Mouse (Mus musculus) T-helper 1 cell (primary cell): ENCODE results near the gene Slc25a30.
"Not testable (repeated sequence)": the region's sequence is repeated elsewhere in the genome, so short reads cannot be mapped to it uniquely, and the experiment has no call there.

Experiments used
- in situ Hi-C: fragments of 300-600 bp; cut with MboI, MseI; formaldehyde crosslinking; loops from one replicate; pipeline ENCODE4 v1.15.1; 2025; ENCODE audit warnings: high pct_unique_total_duplicates

The Slc25a30 gene

GRCm38 (mm10) chr14:75794324-75794723, 7.5 kb upstream of the Slc25a30 start:
- in situ Hi-C loops, result loop anchor here (5.0 kb wide), 1 partner anchor 33 kb away; no protein-coding TSS in a partner anchor

- in situ Hi-C loops, result loop anchor here (5.0 kb wide), 1 partner anchor 34 kb away; no protein-coding TSS in a partner anchor
These were observed 6.3 kb upstream of the Slc25a30 start for GRCm38 (mm10) chr14:75793110-75793509.

DNA sequence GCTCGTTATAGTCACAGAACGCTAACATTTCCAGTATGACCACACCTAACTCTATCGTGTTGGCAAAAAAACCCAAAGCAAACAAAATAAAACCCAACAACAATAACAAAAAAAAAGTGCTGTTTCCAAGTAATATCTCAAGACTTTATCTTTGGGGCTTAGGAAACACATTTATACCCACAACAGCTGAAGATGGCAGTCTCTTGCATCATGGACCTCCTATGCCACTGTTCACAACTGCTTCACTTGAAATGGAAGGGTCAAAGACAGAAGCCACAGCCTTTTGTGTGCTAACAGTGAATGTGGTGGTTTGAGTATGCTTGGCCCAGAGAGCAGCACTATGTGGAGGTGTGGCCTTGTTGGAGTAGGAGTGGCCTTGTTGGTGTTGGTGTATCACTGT, 4.5 kb upstream of the Slc25a30 start:
- in situ Hi-C loops, result loop anchor here (5.0 kb wide), 1 partner anchor 36 kb away; no protein-coding TSS in a partner anchor

DNA sequence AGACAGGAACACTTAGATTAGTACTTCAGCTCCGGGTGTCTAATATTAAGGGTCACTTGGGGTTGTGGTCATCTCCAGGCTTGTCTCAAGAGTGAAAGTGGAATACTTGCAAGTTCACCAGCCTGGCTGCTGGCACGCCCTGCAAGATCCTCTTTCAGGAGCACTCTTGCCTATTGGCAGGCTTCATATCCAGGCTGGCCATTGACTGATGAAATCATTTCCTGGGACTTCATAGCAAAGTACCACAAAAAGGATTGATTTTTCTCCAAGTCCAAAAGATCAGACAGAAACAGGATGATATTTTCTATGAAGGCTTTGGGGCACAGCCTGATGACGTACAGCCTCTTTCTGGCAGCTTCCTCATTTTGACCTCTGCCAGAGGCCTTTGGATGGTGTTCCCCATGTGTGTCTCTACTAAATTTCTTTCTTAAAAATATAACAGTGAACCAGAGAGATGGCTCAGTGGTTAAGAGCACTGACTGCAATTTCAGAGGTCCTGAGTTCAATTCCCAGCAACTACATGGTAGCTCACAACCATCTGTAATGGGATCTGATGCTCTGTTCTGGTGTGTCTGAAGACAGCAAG, 3.7 kb upstream of the Slc25a30 start:
- in situ Hi-C loops, result loop anchor here (5.0 kb wide), 1 partner anchor 37 kb away; no protein-coding TSS in a partner anchor

DNA sequence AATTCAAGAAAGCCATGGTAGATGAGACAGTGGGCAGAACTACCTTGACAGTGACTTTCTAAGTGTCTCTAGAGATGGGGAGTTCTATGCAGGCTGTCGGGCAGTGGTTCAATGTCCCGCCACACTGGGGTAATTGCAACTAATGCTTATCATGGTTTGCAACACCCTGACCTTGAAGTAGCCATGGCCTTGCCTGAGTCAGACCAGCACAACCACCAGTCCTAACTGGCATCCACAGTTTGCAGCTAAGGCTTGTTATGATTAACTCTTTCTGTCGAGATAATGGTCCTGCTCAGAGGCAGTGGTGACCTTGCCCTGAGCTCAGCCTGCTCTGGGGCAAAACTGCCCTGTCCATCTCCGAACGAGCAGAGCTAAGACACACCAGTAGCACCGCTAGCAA, 2.5 kb upstream of the Slc25a30 start:
- in situ Hi-C loops, result no loop called here

DNA sequence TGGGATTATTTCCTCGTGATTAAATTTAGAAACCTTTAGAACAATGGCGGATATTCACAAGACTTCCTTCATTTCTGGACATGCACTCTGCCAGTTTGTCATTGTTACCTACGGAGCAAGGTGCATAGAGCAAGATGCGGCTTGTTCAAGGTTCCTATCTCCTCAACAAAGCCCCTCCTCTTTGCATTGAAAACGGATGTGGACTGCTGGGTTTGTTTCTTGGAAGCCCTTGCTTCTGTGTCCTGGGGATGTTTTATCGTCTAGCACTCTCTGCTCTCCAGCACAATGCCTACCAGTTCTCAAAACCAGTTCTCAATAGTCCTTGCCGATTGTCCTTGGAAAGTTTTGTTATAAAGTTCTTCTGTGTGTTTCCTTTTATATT, 948 bp upstream of the Slc25a30 start:
- in situ Hi-C loops, result no loop called here

DNA sequence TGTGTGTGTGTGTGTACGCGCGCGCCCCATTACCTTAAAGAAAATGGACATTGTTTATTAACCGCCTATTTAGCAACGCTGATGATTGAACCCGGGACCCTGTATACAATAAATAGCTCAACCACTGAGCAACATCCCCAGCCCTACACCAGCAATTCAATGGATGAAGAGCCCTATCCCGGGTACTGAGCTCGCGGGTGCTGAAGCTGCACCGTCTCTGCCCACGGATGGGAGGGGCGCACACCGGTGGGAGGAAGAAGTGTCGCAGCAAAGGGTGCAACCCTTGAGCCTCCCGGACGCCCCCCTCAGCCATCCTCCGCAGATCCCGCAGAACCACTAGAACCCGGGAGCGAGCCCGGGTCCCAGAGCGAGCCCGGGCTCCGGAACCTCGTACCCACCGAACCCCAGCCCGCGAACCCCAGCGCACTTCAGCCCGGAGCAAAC, 391 bp downstream of the Slc25a30 start:
- in situ Hi-C loops, result no loop called here

DNA sequence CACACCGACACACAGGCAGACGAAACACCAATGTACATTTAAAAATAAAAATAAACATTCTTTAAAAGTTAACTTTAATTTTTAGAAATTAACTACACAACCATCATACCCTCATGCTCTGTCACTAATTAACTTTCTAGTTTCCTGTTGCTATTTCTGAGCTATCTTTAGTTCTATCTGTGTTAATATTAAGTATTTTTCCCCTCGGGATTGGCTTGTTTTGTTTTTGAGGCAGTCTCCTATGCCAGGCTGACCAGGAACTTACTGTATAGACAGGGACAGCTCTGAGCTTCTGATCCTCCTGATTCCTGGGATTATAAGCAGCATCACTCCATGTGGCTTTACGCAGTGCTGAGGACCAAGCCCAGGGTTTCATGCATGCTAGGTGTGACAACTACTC, 6.9 kb downstream of the Slc25a30 start:
- in situ Hi-C loops, result no loop called here

DNA sequence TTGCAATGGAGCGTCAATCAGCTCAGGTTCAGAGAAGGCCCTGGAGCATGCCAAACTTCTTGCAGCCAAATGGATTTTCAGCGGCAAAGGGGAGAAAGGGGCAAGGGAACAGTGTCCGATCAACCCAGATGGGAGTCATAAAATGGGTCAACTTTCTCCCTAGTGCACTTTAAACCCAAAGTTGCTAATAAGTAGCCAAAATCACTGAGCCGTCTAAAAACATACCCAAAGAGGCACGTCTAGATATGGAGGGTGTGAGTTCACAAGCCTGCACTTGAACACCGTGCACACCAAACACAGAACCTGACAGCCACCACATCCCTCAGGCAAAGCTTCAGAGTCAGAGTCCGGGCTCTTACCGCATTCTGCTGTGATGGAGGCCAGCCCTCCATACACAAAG, 10.2 kb downstream of the Slc25a30 start:
- in situ Hi-C loops, result no loop called here

DNA sequence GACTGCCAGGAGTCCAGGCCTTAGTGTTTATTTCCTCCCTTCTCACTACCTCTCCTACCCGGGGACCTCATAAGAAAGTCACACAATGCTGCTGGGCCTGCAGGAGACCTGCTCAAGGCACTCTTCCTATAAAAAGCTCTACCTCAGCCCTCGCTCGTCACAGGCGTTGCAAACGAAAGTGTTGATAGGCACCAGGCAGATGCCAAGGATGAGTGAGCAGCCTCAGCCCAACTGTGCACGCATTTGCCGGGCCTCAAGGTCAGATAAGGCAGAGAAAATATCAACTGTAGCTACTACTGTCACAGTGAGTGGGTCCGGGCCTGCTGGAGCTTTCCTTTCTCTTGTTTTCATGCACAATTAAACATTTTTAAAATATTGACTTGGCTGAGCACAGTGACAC, 13.4 kb downstream of the Slc25a30 start:
- in situ Hi-C loops, result no loop called here

GRCm38 (mm10) chr14:75772407-75772806, 14.4 kb downstream of the Slc25a30 start:
- in situ Hi-C loops, result not testable (repeated sequence)

DNA sequence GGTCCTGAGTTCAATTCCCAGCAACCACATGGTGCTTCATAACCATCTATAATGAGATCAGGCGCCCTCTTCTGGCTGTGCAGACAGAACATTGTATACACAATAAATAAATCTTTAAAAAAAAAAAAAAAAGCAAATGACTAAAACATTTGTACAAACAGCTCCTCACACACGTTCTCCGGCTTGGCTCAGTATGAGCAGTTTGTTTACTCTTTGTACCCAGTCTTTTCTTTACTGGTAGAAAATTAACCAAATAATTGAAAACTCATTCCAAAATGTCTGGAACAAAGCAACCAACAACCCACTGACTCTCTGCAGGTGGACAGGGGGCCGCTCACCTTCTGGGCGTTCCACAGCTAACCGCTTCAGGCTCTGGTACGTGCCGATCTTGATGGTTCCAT, 15.7 kb downstream of the Slc25a30 start:
- in situ Hi-C loops, result no loop called here

GRCm38 (mm10) chr14:75769334-75769733, 17.5 kb downstream of the Slc25a30 start:
- in situ Hi-C loops, result no loop called here

DNA sequence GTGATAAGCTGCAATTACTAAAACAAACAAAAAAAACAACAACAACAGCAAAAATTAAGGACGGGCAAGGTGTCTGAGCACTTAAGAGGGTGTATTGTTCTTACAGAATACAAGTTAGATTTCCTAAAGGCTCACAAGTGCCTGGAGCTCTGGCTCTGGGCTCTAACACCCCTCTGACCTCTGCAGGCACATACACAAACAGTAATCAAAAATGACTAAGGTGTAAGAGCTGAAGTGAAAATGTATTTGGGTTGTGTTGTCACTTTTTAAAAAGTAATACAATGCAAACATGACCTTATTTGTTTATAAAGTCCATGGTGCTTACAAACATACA, 18.6 kb downstream of the Slc25a30 start:
- in situ Hi-C loops, result no loop called here

GRCm38 (mm10) chr14:75767492-75768274, 19.2 kb downstream of the Slc25a30 start:
- in situ Hi-C loops, result no loop called here

- in situ Hi-C loops, result no loop called here
These were observed 25.6 kb downstream of the Slc25a30 start for GRCm38 (mm10) chr14:75761028-75761805.

DNA sequence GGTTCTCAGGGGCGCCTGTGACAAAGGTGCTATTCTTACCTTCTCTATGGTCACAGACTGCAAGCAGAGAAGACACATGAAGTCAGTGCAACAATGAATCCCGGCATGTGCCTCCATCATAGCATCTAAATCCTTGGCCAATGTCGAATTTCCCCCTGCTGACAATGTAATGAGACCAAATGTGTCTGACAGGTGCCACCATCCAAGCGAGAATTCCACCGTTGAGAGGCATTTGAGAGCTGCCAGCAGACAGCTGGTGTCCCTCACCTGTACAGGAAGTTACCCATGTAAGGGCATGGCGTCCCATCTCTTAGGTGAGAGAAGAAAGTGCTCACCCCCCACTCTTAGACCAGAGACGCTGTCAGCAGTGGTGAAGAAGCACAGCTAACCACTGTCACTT, 28.4 kb downstream of the Slc25a30 start:
- in situ Hi-C loops, result no loop called here

- in situ Hi-C loops, result no loop called here
These were observed 29.0 kb downstream of the Slc25a30 start for GRCm38 (mm10) chr14:75757821-75758220.

DNA sequence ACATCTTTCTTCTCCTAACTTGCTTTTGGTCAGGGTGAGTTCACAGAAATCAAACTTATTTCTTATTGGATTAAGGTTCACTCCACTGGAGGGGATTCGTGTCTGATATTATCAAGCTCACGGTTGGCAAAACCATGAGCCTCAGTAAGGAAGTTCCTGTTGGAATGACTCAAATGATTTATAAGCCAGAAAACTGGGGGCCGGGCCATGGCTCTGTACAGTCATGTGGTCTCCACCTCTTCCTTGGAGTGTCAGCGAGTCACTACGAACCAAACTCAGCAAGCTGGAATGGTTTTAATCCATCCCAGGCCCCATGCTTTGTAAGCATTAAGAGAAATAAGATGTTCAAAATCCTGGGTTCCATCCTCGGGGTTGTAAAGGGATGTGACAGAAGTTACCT, 29.9 kb downstream of the Slc25a30 start:
- in situ Hi-C loops, result no loop called here

DNA sequence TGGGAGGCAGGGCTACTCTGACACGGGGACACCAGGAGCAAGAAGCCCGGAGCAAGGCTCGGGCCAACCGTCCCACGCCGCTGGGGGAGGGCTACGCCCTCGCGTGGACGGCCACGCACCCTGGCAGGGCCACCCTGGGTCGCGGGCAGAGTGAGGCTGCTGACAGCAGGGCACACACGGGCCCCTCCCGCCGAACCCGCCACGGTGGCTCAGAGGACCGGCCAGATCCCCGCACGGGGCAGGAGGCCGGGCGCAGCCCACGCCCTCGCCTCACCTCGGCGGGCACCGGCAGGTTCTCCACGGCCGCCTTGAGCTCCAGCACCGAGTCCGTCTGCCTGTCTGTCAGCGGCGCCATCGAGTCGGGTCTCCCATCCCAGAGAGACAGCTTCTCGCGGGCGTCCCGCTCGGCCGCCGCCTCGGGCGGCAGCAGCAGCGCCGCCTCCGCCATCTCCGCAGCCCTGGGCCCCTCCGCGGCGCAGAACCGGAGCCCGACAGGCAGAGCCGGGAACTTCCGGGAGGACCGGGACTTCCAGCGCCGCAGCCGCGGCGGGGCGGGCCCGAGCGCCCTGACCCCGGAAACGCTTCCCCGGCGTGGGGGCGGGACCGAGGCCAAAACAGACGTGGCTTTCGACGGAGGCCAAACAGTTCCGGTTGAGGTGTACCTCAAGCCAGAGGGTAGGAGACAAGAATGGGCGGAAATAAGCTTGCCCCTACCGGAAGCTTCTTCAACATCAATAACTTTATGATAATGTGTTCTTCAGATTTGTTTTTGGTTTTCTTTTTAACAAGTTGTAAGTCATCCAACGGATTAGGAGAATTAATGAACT, 32.6 kb downstream of the Slc25a30 start, which contains the start of gene Cog3:
Gene Cog3 (minus strand): TSS at position 527 of the 827 bp plus-strand sequence.
- in situ Hi-C loops, result no loop called here

GRCm38 (mm10) chr14:75753206-75753605, 33.6 kb downstream of the Slc25a30 start:
- in situ Hi-C loops, result no loop called here
